Mouse (Mus musculus) olfactory bulb, adult 2 months (tissue): ENCODE results near the gene Adamtsl1. TPM values are rescaled to one million over a fixed set of nuclear protein-coding genes. Genes with fewer than 3 reads are reported as not detected.

Experiments
- H3K27ac ChIP-seq: fragments of 200-500 bp; 2 replicates; pipeline ENCODE4 v1.5.1; 2012; ENCODE audit warnings: low read depth, low read length; ENCODE audit not compliant: insufficient read depth
- H3K4me1 ChIP-seq: fragments of 200-500 bp; 2 replicates; pipeline ENCODE4 v1.6.1; 2012; ENCODE audit warnings: low read length; ENCODE audit not compliant: control insufficient read depth, insufficient read depth
- H3K4me3 ChIP-seq: fragments of 200-500 bp; 2 replicates; pipeline ENCODE4 v1.5.1; 2012; ENCODE audit warnings: mild to moderate bottlenecking, low read depth, low read length, moderate library complexity; ENCODE audit not compliant: insufficient read depth
- CTCF ChIP-seq: fragments of 200-500 bp; IDR thresholded peaks from 2 replicates; pipeline ENCODE4 v1.5.1; 2012; ENCODE audit warnings: low read depth, mild to moderate bottlenecking, low read length, moderate library complexity; ENCODE audit not compliant: insufficient read depth
- POLR2A ChIP-seq: fragments of 200-500 bp; IDR thresholded peaks from 2 replicates; pipeline ENCODE4 v1.6.1; 2012; ENCODE audit warnings: mild to moderate bottlenecking, low read depth, low read length, moderate library complexity; ENCODE audit not compliant: insufficient read depth
- WGBS: fragments of 180-500 bp; shearing (Covaris S2); methylation state at CpG from one replicate; pipeline ENCODE4 v1.1.7; 2018; 5-methylcytosine and 5-hydroxymethylcytosine counted together
- polyA plus RNA-seq: library from polyadenylated mRNA; stranded (reverse); fragments of >200 nt; gene quantifications from 2 replicates; pipeline ENCODE4 v1.2.4, GENCODE M21; 2012; ENCODE audit warnings: low replicate concordance; ENCODE audit not compliant: missing spikeins, insufficient read depth, insufficient read length

The Adamtsl1 gene
- polyA plus RNA-seq, 1 experiment, result not detected

GRCm38 (mm10) chr4:86029486-86029885, 515.5 kb downstream of the Adamtsl1 start:
- Histone ChIP-seq H3K4me3 (no peak overlapping the region), H3K4me1 (no peaks in the 10 kb centered on the region), H3K27ac (no peak overlapping the region)
- WGBS, result 80% methylated on average over 6 of the region's 6 CpGs
- TF ChIP-seq CTCF (no peak), POLR2A (no peak)

DNA sequence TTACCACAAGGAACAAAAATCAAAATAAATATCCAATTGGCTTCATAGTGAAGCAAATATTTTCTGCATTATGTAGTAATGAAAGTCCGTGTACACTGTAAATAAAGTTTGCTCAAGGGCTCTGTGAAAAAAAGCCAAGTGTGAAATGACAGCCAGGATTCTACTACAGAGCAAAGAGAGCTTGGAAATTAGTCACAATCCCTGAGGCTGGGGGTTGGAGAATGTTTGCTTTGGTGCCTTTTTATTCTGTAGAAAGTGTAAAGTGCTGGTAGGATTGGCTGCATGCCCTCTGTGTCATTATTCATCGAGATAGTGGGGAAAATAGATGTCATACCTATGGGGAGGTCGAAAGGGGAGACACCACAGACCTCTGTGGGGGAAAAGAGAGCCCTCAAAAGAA, 516.2 kb downstream of the Adamtsl1 start:
- no peak overlapping the region for H3K27ac ChIP-seq
- no peak overlapping the region for H3K4me3 ChIP-seq
- no peaks in the 10 kb centered on the region for H3K4me1 ChIP-seq
- WGBS, result 54% methylated on average over 3 of the region's 3 CpGs
- no peak for TF ChIP-seq CTCF
- no peak for TF ChIP-seq POLR2A

DNA sequence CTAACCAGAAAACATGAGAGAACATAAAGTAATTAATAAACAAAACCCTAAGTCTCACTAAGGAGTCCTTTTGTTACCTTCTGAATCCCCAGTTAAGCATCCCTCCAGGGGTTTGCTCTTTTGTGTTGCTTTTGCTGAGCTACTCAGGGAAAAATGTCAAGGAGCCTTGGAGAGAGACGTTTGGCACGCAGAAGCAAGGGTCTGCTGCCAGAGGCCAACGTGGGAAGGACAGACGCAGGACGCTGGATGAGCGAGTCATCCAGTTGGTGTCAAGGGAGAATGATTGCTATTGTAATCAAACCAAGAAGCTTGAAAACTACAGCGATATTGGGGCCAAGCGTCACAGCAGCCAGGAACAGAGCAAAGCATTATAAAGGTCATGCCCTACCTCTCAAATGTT, 517.1 kb downstream of the Adamtsl1 start:
- no peak overlapping the region for H3K4me3 ChIP-seq
- WGBS, result 37% methylated on average over 8 of the region's 8 CpGs
- no peak for TF ChIP-seq POLR2A
- no peak for TF ChIP-seq CTCF
- no peak overlapping the region for H3K27ac ChIP-seq
- H3K4me1 ChIP-seq, result no peaks in the 10 kb centered on the region

GRCm38 (mm10) chr4:86040921-86041320, 526.9 kb downstream of the Adamtsl1 start:
- 42% methylated on average over 8 of the region's 8 CpGs for WGBS
- Histone ChIP-seq H3K4me3 (no peak overlapping the region), H3K4me1 (peaks cover 4% of the 10 kb centered on the region; the same call in 1 of the 2 replicates), H3K27ac (no peak overlapping the region)
- no peak for TF ChIP-seq POLR2A
- TF ChIP-seq CTCF, result no peak

DNA sequence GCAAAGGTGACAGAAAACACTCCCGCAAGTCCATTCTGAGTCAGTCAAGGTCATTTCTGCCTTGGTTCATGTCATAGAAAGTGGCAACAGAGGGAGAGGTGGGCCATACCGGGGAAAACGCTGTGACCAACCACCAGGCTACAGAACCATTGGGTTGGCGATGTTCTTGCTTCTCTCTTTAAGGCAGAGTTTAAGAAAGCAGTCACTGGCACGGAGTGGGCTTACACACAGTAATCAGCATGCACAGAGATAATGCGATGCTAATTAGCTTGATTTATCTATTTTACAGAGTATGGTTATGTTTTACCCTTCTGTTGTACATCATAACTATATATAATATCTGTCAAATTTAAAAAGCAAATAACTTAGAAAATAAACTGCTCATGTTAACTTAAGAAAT, 531.5 kb downstream of the Adamtsl1 start:
- Histone ChIP-seq H3K4me1 (peaks cover 5% of the 10 kb centered on the region; the same call in 1 of the 2 replicates), H3K27ac (no peak overlapping the region), H3K4me3 (no peak overlapping the region)
- TF ChIP-seq CTCF (no peak), POLR2A (no peak)
- WGBS, result 73% methylated on average over 6 of the region's 6 CpGs

DNA sequence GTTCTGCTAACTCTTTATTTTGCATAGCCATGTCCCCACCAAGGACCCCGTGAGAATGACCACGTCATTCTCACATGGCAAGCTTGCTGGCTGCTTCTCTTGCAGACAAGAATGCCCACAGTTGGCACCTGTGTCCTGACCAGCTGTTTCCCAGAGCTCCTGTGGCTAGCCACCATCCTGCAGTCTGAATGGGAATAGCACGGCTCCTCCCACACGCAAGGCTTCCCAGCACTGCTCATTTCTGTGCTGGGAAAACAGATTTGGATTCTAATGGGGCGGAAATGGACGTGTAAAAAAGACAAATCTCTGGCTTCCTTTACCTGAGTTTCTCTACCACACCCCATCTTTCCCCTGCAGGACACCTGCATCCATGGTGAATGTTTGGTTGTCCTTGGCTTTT, 531.9 kb downstream of the Adamtsl1 start:
- TF ChIP-seq CTCF (no peak), POLR2A (no peak)
- Histone ChIP-seq H3K4me3 (no peak overlapping the region), H3K4me1 (peaks cover 5% of the 10 kb centered on the region; the same call in 1 of the 2 replicates), H3K27ac (no peak overlapping the region)
- WGBS, result 41% methylated on average over 6 of the region's 6 CpGs

DNA sequence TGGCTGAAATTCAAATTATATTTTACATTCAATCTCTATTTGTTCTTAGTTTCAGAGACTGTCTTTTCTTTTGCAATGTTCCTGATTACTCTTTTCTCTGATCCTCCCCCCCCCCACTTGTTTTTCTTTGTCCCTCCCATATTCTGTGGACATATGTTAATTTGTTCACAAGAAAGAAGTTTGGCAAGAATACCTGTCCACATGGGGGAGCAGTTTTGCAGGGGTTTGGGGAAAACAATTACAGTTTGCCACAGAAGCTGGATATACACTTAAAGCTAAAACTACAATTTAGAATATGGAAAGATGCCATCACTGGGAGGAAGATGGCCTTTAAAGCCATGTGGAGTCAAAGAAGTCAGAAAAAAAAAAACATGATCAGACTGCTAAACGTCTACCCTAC, 532.9 kb downstream of the Adamtsl1 start:
- TF ChIP-seq CTCF (no peak), POLR2A (no peak)
- Histone ChIP-seq H3K4me1 (peaks cover 3% of the 10 kb centered on the region; the same call in 1 of the 2 replicates), H3K4me3 (no peak overlapping the region), H3K27ac (no peak overlapping the region)
- WGBS, result 84% methylated on average over 1 of the region's 1 CpGs

GRCm38 (mm10) chr4:86053487-86054237, 539.7 kb downstream of the Adamtsl1 start:
- under 1% methylated on average over 20 of the region's 20 CpGs for WGBS

DNA sequence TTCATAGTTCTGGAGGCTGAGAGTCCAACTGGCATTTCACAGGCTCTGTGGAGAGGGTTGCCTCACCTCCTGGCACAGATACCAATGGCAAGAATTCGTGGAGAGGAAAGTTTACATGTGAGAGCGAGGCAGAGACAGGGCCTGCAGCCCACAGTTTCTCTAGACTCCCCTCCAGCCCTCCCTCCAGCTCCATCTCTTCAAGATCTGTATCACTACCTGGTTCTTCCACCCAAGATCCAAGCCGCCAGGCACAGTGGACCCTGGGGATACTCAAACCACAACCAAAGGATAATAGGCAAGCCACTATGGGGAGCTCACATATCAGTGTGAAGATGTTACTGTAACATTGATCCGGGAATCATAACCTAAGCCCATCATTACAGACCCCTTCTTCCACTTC, 546.6 kb downstream of the Adamtsl1 start:
- no peaks in the 10 kb centered on the region for H3K4me1 ChIP-seq
- H3K4me3 ChIP-seq, result no peak overlapping the region
- no peak overlapping the region for H3K27ac ChIP-seq
- WGBS, result 84% methylated on average over 4 of the region's 4 CpGs
- TF ChIP-seq POLR2A (no peak), CTCF (no peak)

More at GRCm38 (mm10) chr4:86053487-86054237, 539.7 kb downstream of the Adamtsl1 start:
- H3K27ac ChIP-seq, result 0 out of 2 replicates have a peak overlapping the region, but pooled peaks have one; percentile 36
- H3K4me1 ChIP-seq, result no peaks in the 10 kb centered on the region
- peak overlapping the region; percentile 56 for H3K4me3 ChIP-seq
- no peak for TF ChIP-seq CTCF
- TF ChIP-seq POLR2A, result no peak
